Mouse (Mus musculus): ENCODE measurements around the gene Snrnp35. TPM values are rescaled to one million over a fixed set of nuclear protein-coding genes. Genes with fewer than 3 reads are reported as not detected.

Snrnp35 gene
- polyA plus RNA-seq, 1 experiment from 2014 or later = 24.3 TPM

GRCm38 (mm10) chr5:124532451-124532850 is 49.5 kb downstream of the Snrnp35 start:
- Histone ChIP-seq H3K27me3 (0 out of 2 replicates have a peak, but pooled peaks cover 4% of the 10 kb centered on the region), H3K9ac (0 out of 2 replicates have a peak overlapping the region, but pooled peaks have one; percentile 43), H3K9me3 (no peaks in the 10 kb centered on the region), H3K4me3 (no peak overlapping the region), H3K36me3 (no peaks in the 10 kb centered on the region), H3K4me1 (peaks cover 49% of the 10 kb centered on the region), H3K27ac (no peak overlapping the region), H3K4me2 (replicated peaks) (no peak overlapping the region; the same call in 1 of the 2 replicates)
- ATAC-seq (ENCODE audit: low FRiP score, low read depth) = no peak
- 43% methylated on average over 7 of the region's 7 CpGs for WGBS

- WGBS = 66% methylated on average over 5 of the region's 5 CpGs
- Histone ChIP-seq H3K4me1 (peaks cover 24% of the 10 kb centered on the region), H3K4me3 (no peak overlapping the region)
These were observed 52.1 kb downstream of the Snrnp35 start for GRCm38 (mm10) chr5:124535016-124535415.

GRCm38 (mm10) chr5:124536776-124537175 is 53.8 kb downstream of the Snrnp35 start:
- Histone ChIP-seq H3K4me2 (replicated peaks) (peak overlapping the region; percentile 53), H3K9ac (peak overlapping the region; percentile 50; the same call in 1 of the 2 replicates), H3K4me3 (peak overlapping the region; percentile 22), H3K9me3 (no peaks in the 10 kb centered on the region), H3K27ac (no peak overlapping the region), H3K27me3 (0 out of 2 replicates have a peak, but pooled peaks cover 4% of the 10 kb centered on the region), H3K4me1 (peaks cover 18% of the 10 kb centered on the region), H3K36me3 (no peaks in the 10 kb centered on the region)
- ATAC-seq (ENCODE audit: low FRiP score, low read depth) = no peak
- 10% methylated on average over 17 of the region's 17 CpGs for WGBS

More at GRCm38 (mm10) chr5:124535016-124535415, 52.1 kb downstream of the Snrnp35 start:
- no peak for ATAC-seq (ENCODE audit: low FRiP score, low read depth)
- Histone ChIP-seq H3K36me3 (no peaks in the 10 kb centered on the region), H3K27me3 (0 out of 2 replicates have a peak, but pooled peaks cover 4% of the 10 kb centered on the region), H3K9me3 (no peaks in the 10 kb centered on the region), H3K9ac (no peak overlapping the region), H3K4me2 (replicated peaks) (no peak overlapping the region), H3K27ac (no peak overlapping the region)

- Histone ChIP-seq H3K27ac (no peak overlapping the region), H3K4me2 (replicated peaks) (no peak overlapping the region), H3K36me3 (peaks cover 18% of the 10 kb centered on the region), H3K27me3 (0 out of 2 replicates have a peak, but pooled peaks cover 4% of the 10 kb centered on the region), H3K4me3 (no peak overlapping the region), H3K9me3 (no peaks in the 10 kb centered on the region), H3K4me1 (peaks cover 18% of the 10 kb centered on the region), H3K9ac (no peak overlapping the region)
- 80% methylated on average over 16 of the region's 16 CpGs for WGBS
- no peak for ATAC-seq (ENCODE audit: low FRiP score, low read depth)
These were observed 56.2 kb downstream of the Snrnp35 start for GRCm38 (mm10) chr5:124538813-124539792.

- Histone ChIP-seq H3K4me2 (replicated peaks) (peak overlapping the region; percentile 51), H3K27me3 (0 out of 2 replicates have a peak, but pooled peaks cover 4% of the 10 kb centered on the region), H3K4me3 (peak overlapping the region; percentile 98), H3K9ac (peak overlapping the region; percentile 40; the same call in 1 of the 2 replicates), H3K36me3 (peaks cover 26% of the 10 kb centered on the region), H3K9me3 (no peaks in the 10 kb centered on the region), H3K4me1 (peaks cover 18% of the 10 kb centered on the region), H3K27ac (peak overlapping the region; percentile 23; the same call in 1 of the 2 replicates)
- ATAC-seq (ENCODE audit: low FRiP score, low read depth) = no peak
- WGBS = 73% methylated on average over 4 of the region's 4 CpGs
These were observed 57.0 kb downstream of the Snrnp35 start for GRCm38 (mm10) chr5:124539905-124540304.

- Histone ChIP-seq H3K4me1 (peaks cover 18% of the 10 kb centered on the region), H3K36me3 (peaks cover 30% of the 10 kb centered on the region), H3K9me3 (no peaks in the 10 kb centered on the region), H3K27ac (peak within 1 kb of the TSS; percentile 88), H3K27me3 (0 out of 2 replicates have a peak, but pooled peaks cover 4% of the 10 kb centered on the region), H3K4me2 (replicated peaks) (peak within 1 kb of the TSS; percentile 69), H3K4me3 (peak within 1 kb of the TSS; percentile 98), H3K9ac (peak within 1 kb of the TSS; percentile 97)
- under 1% methylated on average over 35 of the region's 35 CpGs for WGBS
- ATAC-seq (ENCODE audit: low FRiP score, low read depth) = peak; percentile 95
These were observed 57.5 kb downstream of the Snrnp35 start, which contains the start of gene Tmed2 for GRCm38 (mm10) chr5:124540383-124540786. Tmed2 (plus strand) TSS chr5:124540695.

Other genes starting within 250 kb of the Snrnp35 start
- 3.5 and 4.2 TPM in 2 replicates for gene Pitpnm2, start 233.4 kb upstream of the Snrnp35 start, polyA plus RNA-seq (2015; fragmentation: Nextera tagmentation; extraction: Ambion mirVana)
- gene Mphosph9, start 155.2 kb upstream of the Snrnp35 start, polyA plus RNA-seq (2015; fragmentation: Nextera tagmentation; extraction: Ambion mirVana) = 12.1 and 13.2 TPM in 2 replicates
- 16.2 and 16.3 TPM in 2 replicates for gene 2810006K23Rik, start 155.0 kb upstream of the Snrnp35 start, polyA plus RNA-seq (2015; fragmentation: Nextera tagmentation; extraction: Ambion mirVana)
- gene Cdk2ap1, start 120.1 kb upstream of the Snrnp35 start, polyA plus RNA-seq (2015; fragmentation: Nextera tagmentation; extraction: Ambion mirVana) = 43.7 and 49.6 TPM in 2 replicates
- gene Sbno1, start 57.1 kb upstream of the Snrnp35 start, polyA plus RNA-seq (2015; fragmentation: Nextera tagmentation; extraction: Ambion mirVana) = 102 and 104 TPM in 2 replicates
- 36.0 and 37.6 TPM in 2 replicates for gene Kmt5a, start 43.2 kb upstream of the Snrnp35 start, polyA plus RNA-seq (2015; fragmentation: Nextera tagmentation; extraction: Ambion mirVana)
- 34.6 and 37.2 TPM in 2 replicates for gene Rilpl2, start 4.8 kb upstream of the Snrnp35 start, polyA plus RNA-seq (2015; fragmentation: Nextera tagmentation; extraction: Ambion mirVana)
- 26.0 and 27.8 TPM in 2 replicates for gene Rilpl1, start 48.3 kb downstream of the Snrnp35 start, polyA plus RNA-seq (2015; fragmentation: Nextera tagmentation; extraction: Ambion mirVana)
- gene Tmed2, start 57.6 kb downstream of the Snrnp35 start, polyA plus RNA-seq (2015; fragmentation: Nextera tagmentation; extraction: Ambion mirVana) = 590 and 600 TPM in 2 replicates
- gene Ddx55, start 69.7 kb downstream of the Snrnp35 start, polyA plus RNA-seq (2015; fragmentation: Nextera tagmentation; extraction: Ambion mirVana) = 17.5 and 17.8 TPM in 2 replicates
- 67.9 and 76.0 TPM in 2 replicates for gene Eif2b1, start 96.0 kb downstream of the Snrnp35 start, polyA plus RNA-seq (2015; fragmentation: Nextera tagmentation; extraction: Ambion mirVana)
- gene Gtf2h3, start 96.0 kb downstream of the Snrnp35 start, polyA plus RNA-seq (2015; fragmentation: Nextera tagmentation; extraction: Ambion mirVana) = 74.4 and 78.5 TPM in 2 replicates
- 54.1 and 54.7 TPM in 2 replicates for gene Atp6v0a2, start 145.4 kb downstream of the Snrnp35 start, polyA plus RNA-seq (2015; fragmentation: Nextera tagmentation; extraction: Ambion mirVana)
- 0.11 and 0.40 TPM in 2 replicates for gene Dnah10, start 242.0 kb downstream of the Snrnp35 start, polyA plus RNA-seq (2015; fragmentation: Nextera tagmentation; extraction: Ambion mirVana)

Data from limb, embryonic 13.5 days (tissue).